Mouse (Mus musculus) hindbrain, postnatal 0 days (tissue): ENCODE measurements around the gene Plekha8. TPM values are rescaled to one million over a fixed set of nuclear protein-coding genes. Genes with fewer than 3 reads are reported as not detected.

Source experiments
- ATAC-seq: fragments of 200-750 bp; cut with Nextera tagmentation; 2 replicates; pipeline ENCODE4 v1.8.0; 2017; ENCODE audit warnings: mild to moderate bottlenecking, moderate TSS enrichment, moderate library complexity
- DNase-seq: peaks from one replicate; pipeline ENCODE4 v3.0.0-alpha.2; 2015; ENCODE audit warnings: low spot score
- H3K27ac ChIP-seq: fragments of 300-500 bp; sonication (generic); 2 replicates; pipeline ENCODE4 v1.5.1; 2014; ENCODE audit warnings: mild to moderate bottlenecking
- H3K27me3 ChIP-seq: fragments of 300-500 bp; sonication (generic); 2 replicates; pipeline ENCODE4 v1.6.1; 2014; ENCODE audit warnings: low read length, mixed read lengths; ENCODE audit not compliant: insufficient read depth
- H3K36me3 ChIP-seq: fragments of 300-500 bp; sonication (generic); 2 replicates; pipeline ENCODE4 v1.6.1; 2014; ENCODE audit warnings: low read length, mixed read lengths; ENCODE audit not compliant: insufficient read depth
- H3K4me1 ChIP-seq: fragments of 300-500 bp; sonication (generic); 2 replicates; pipeline ENCODE4 v1.6.1; 2014; ENCODE audit warnings: antibody characterized with exemption, low read length, mixed read lengths; ENCODE audit not compliant: insufficient read depth
- H3K4me2 ChIP-seq: fragments of 300-500 bp; sonication (generic); 2 replicates; pipeline ENCODE4 v1.6.1; 2014; ENCODE audit warnings: low read depth, mild to moderate bottlenecking, low read length, moderate library complexity, mixed read lengths
- H3K4me3 ChIP-seq: fragments of 300-500 bp; sonication (generic); 2 replicates; pipeline ENCODE4 v1.5.1; 2014; ENCODE audit warnings: low read length
- H3K9ac ChIP-seq: fragments of 300-500 bp; sonication (generic); replicated peaks from 2 replicates; pipeline ENCODE4 v1.6.1; 2014; ENCODE audit warnings: mild to moderate bottlenecking, low read length, moderate library complexity, mixed read lengths
- H3K9me3 ChIP-seq: fragments of 300-500 bp; sonication (generic); 2 replicates; pipeline ENCODE4 v1.6.1; 2016; ENCODE audit warnings: low read length, mixed read lengths
- CTCF ChIP-seq: IDR thresholded peaks from 2 replicates; pipeline ENCODE4 v1.5.1; 2016; ENCODE audit warnings: antibody characterized with exemption, control low read depth, low read depth
- WGBS: fragments of 180-500 bp; shearing (Covaris S2); extraction: QIAGEN DNeasy Blood & Tissue Kit; methylation state at CpG from one replicate; pipeline ENCODE4 v1.1.7; 2014; 5-methylcytosine and 5-hydroxymethylcytosine counted together
- polyA plus RNA-seq: library from polyadenylated mRNA; unstranded; fragments of >200 nt; fragmentation: Nextera tagmentation; extraction: Ambion mirVana; gene quantifications from 2 replicates; pipeline ENCODE4 v1.2.1, GENCODE M21; 2015
- total RNA-seq: library from RNA; depleted of rRNA; stranded (reverse); fragments of >200 nt; gene quantifications from 2 replicates; pipeline ENCODE4 v1.2.3, GENCODE M21; 2014

Plekha8 gene
- total and polyA plus RNA-seq, 2 experiments from 2014 or later: 4.8 to 13.4 TPM

DNA sequence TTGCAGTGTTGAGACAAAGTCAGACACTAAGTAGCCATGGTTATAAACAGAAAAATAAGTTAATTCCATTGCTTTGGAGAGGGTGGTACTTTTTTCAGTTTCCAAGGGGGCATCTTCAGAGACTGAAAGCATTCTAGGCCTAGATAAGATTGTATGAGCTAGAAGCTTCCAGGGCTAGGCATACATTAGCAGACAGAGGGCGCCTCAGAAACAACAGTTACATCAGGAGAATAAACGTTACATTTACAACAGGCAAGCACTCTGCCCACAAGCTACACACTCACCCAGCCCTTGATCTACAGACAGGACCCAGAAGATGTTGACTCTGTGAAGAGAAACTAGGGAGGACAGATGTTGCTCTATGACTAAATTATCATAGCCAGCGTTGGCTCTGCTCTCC is 36.6 kb downstream of the Plekha8 start:
- Histone ChIP-seq H3K9ac (no peak overlapping the region), H3K27ac (no peak overlapping the region), H3K27me3 (no peaks in the 10 kb centered on the region), H3K36me3 (peaks cover 23% of the 10 kb centered on the region), H3K4me3 (no peak overlapping the region), H3K4me2 (no peak overlapping the region), H3K9me3 (no peaks in the 10 kb centered on the region), H3K4me1 (no peaks in the 10 kb centered on the region)
- no peak for ATAC-seq
- peak; percentile 63 for DNase-seq
- 53% methylated on average over 3 of the region's 3 CpGs for WGBS
- peak; percentile 63 for TF ChIP-seq CTCF

- Histone ChIP-seq H3K4me1 (no peaks in the 10 kb centered on the region), H3K27ac (no peak overlapping the region), H3K4me2 (no peak overlapping the region), H3K36me3 (peaks cover 6% of the 10 kb centered on the region), H3K9ac (no peak overlapping the region), H3K9me3 (no peaks in the 10 kb centered on the region), H3K27me3 (no peaks in the 10 kb centered on the region), H3K4me3 (no peak overlapping the region)
- no peak for TF ChIP-seq CTCF
- no peak for DNase-seq
- ATAC-seq: no peak
- WGBS: 92% methylated on average over 3 of the region's 3 CpGs
These were observed 45.0 kb downstream of the Plekha8 start for GRCm38 (mm10) chr6:54639877-54640276.

- H3K9ac ChIP-seq: no peak overlapping the region
- WGBS: 70% methylated on average over 2 of the region's 2 CpGs
- no peak overlapping the region for H3K27ac ChIP-seq
- TF ChIP-seq CTCF: no peak
- H3K27me3 ChIP-seq: no peaks in the 10 kb centered on the region
- DNase-seq: no peak
- H3K9me3 ChIP-seq: no peaks in the 10 kb centered on the region
- H3K4me3 ChIP-seq: no peak overlapping the region
- H3K4me1 ChIP-seq: no peaks in the 10 kb centered on the region
- ATAC-seq: no peak
- H3K36me3 ChIP-seq: peaks cover 6% of the 10 kb centered on the region
- no peak overlapping the region for H3K4me2 ChIP-seq
These were observed 47.0 kb downstream of the Plekha8 start for GRCm38 (mm10) chr6:54641953-54642352.

- 88% methylated on average over 4 of the region's 4 CpGs for WGBS
- H3K4me3 ChIP-seq: no peak overlapping the region
- no peak for TF ChIP-seq CTCF
- DNase-seq (no peak), ATAC-seq (no peak)
- H3K4me1 ChIP-seq: no peaks in the 10 kb centered on the region
- H3K4me2 ChIP-seq: no peak overlapping the region
- no peaks in the 10 kb centered on the region for H3K27me3 ChIP-seq
- H3K36me3 ChIP-seq: peaks cover 6% of the 10 kb centered on the region
- H3K27ac ChIP-seq: no peak overlapping the region
- no peak overlapping the region for H3K9ac ChIP-seq
- no peaks in the 10 kb centered on the region for H3K9me3 ChIP-seq
These were observed 48.3 kb downstream of the Plekha8 start for GRCm38 (mm10) chr6:54643181-54643580.

- Histone ChIP-seq H3K4me1 (no peaks in the 10 kb centered on the region), H3K9me3 (no peaks in the 10 kb centered on the region), H3K27me3 (no peaks in the 10 kb centered on the region), H3K27ac (no peak overlapping the region), H3K36me3 (no peaks in the 10 kb centered on the region), H3K4me2 (no peak overlapping the region), H3K9ac (no peak overlapping the region), H3K4me3 (no peak overlapping the region)
- TF ChIP-seq CTCF: no peak
- ATAC-seq: no peak
- 83% methylated on average over 11 of the region's 11 CpGs for WGBS
- DNase-seq: no peak
These were observed 60.7 kb downstream of the Plekha8 start for GRCm38 (mm10) chr6:54655471-54656095.

DNA sequence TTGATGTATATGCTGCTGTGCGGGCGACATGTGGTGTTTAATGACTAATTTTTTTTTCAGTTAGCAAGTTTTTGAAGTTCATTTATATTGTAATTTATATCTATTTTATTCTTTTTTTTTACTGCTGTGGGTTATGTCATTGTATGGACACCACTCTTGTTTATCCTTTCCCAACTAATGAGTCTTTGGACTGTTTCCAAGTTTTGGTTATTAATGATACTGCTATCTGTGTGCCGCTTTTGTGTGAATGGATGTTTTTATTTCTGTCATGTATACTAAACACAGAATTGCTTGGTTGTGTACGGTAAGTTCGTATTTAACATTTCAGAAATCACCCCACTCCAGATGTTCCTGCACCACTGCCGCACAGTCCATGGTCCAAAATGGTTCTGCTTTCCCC is 63.0 kb downstream of the Plekha8 start:
- H3K4me2 ChIP-seq: no peak overlapping the region
- H3K9me3 ChIP-seq: no peaks in the 10 kb centered on the region
- H3K27ac ChIP-seq: no peak overlapping the region
- ATAC-seq (no peak), DNase-seq (no peak)
- H3K27me3 ChIP-seq: no peaks in the 10 kb centered on the region
- no peaks in the 10 kb centered on the region for H3K4me1 ChIP-seq
- no peak overlapping the region for H3K4me3 ChIP-seq
- H3K9ac ChIP-seq: no peak overlapping the region
- 88% methylated on average over 6 of the region's 6 CpGs for WGBS
- no peak for TF ChIP-seq CTCF
- H3K36me3 ChIP-seq: no peaks in the 10 kb centered on the region

DNA sequence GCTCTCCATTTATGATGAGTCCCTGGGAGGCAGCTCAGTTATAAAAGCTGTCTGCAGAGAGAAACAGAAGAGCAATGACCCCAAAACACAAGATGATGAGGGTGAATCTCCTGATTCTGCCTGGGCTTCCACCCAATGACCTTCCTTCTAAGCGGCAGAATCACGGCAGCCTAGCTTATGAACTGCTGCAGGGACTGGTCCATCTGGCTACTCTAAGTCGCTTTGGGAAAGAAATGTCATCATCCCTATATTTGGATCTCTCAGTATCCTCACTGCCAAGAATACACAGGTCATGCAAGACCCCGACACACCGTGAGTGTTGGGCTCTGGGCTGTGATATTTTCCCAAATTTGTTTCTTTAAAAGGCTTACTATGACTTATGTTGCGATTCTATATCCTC is 75.0 kb downstream of the Plekha8 start:
- no peak for ATAC-seq
- Histone ChIP-seq H3K36me3 (no peaks in the 10 kb centered on the region), H3K27ac (no peak overlapping the region), H3K9ac (no peak overlapping the region), H3K27me3 (no peaks in the 10 kb centered on the region), H3K9me3 (no peaks in the 10 kb centered on the region), H3K4me2 (no peak overlapping the region), H3K4me3 (no peak overlapping the region), H3K4me1 (no peaks in the 10 kb centered on the region)
- no peak for DNase-seq
- WGBS: 86% methylated on average over 6 of the region's 6 CpGs
- no peak for TF ChIP-seq CTCF
